Mouse (Mus musculus): ENCODE measurements around the gene Spata18. TPM values are rescaled to one million over a fixed set of nuclear protein-coding genes. Genes with fewer than 3 reads are reported as not detected.

Spata18 gene
- polyA plus RNA-seq, 1 experiment, result not detected

DNA sequence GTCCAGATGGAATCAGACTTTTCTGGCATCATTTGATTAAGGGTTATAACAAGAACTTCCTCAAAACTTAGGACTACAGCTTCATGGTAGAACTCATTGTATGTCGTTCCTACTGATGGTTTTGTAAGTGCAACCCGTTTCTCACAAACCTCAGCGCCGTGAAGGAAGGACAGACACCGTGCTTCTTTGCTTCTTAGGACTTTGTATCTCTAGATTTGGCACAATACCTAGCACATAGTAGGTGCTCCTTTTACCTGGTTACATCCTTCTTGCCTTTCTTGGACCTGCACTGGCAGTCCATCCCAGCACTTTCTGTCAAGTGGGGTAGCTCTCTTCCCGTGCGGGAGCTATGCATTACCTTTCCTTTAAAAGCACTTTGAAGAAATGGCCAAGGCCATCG, 53.6 kb downstream of the Spata18 start:
- Histone ChIP-seq H3K36me3 (ENCODE audit: control insufficient read depth, insufficient read depth) (no peaks in the 10 kb centered on the region), H3K4me3 (no peak overlapping the region), H3K27me3 (ENCODE audit: control insufficient read depth, insufficient read depth, insufficient read length) (no peaks in the 10 kb centered on the region), H3K4me2 (ENCODE audit: low read depth) (no peak overlapping the region), H3K79me2 (ENCODE audit: control insufficient read depth, insufficient read depth) (no peaks in the 10 kb centered on the region), H3ac (ENCODE audit: control insufficient read depth, insufficient read length) (no peak overlapping the region)
- no peak for TF ChIP-seq MYOD1 (IDR thresholded peaks at IDR 0.05; ENCODE audit: control insufficient read depth in 1 of 3, insufficient read length in 2 of 3, low read depth in 2 of 3)
- no peak for TF ChIP-seq POLR2A (IDR thresholded peaks at IDR 0.05; ENCODE audit: insufficient read length, low read depth)
- TF ChIP-seq POLR2AphosphoS2 (IDR thresholded peaks at IDR 0.05; ENCODE audit: insufficient read length, low read depth), result no peak
- TF ChIP-seq USF1 (IDR thresholded peaks at IDR 0.05; ENCODE audit: low read depth), result no peak
- no peak for TF ChIP-seq TCF12 (IDR thresholded peaks at IDR 0.05; ENCODE audit: insufficient read depth, poor library complexity, severe bottlenecking)

DNA sequence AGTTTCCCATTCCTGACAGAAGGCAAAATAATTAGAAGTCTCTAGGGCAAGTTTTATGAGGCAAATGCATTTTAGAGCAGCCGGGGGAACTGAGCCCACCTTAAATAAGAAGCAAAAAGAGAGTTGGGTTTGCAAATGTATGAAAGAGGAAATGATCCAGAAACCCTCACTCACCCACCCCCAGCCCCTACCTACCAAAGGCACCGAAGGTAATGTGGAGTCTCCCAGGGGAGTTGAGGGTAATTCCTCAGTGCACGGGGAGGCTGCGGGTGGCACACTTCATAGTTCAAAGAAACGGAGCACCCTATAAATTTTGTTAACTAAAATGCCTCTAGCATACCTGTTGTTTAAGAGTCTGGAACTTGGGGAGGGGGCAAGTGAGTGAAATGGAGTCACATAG, 54.1 kb downstream of the Spata18 start:
- Histone ChIP-seq H3ac (ENCODE audit: control insufficient read depth, insufficient read length) (no peak overlapping the region), H3K27me3 (ENCODE audit: control insufficient read depth, insufficient read depth, insufficient read length) (no peaks in the 10 kb centered on the region)
- TF ChIP-seq MAX (IDR thresholded peaks at IDR 0.05; ENCODE audit: low read depth) (no peak), MYOD1 (IDR thresholded peaks at IDR 0.05; ENCODE audit: control insufficient read depth in 1 of 3, insufficient read length in 2 of 3, low read depth in 2 of 3) (no peak), POLR2A (IDR thresholded peaks at IDR 0.05; ENCODE audit: insufficient read length, low read depth) (no peak), TCF12 (IDR thresholded peaks at IDR 0.05; ENCODE audit: insufficient read depth, poor library complexity, severe bottlenecking) (no peak), TCF3 (IDR thresholded peaks at IDR 0.05; ENCODE audit: insufficient read length, low read depth) (no peak), CEBPB (IDR thresholded peaks at IDR 0.05; ENCODE audit: insufficient read depth, poor library complexity, severe bottlenecking) (no peak), E2F4 (IDR thresholded peaks at IDR 0.05; ENCODE audit: insufficient read depth) (no peak), MYOG (IDR thresholded peaks at IDR 0.05; ENCODE audit: control insufficient read depth in 1 of 3, insufficient read depth in 1 of 3, insufficient read length in 2 of 3, low read depth in 2 of 3) (no peak), POLR2AphosphoS2 (IDR thresholded peaks at IDR 0.05; ENCODE audit: insufficient read length, low read depth) (no peak), SRF (IDR thresholded peaks at IDR 0.05; ENCODE audit: control insufficient read depth, insufficient read length, low read depth) (no peak), REST (IDR thresholded peaks at IDR 0.05; ENCODE audit: insufficient read depth, insufficient read length) (no peak), USF1 (IDR thresholded peaks at IDR 0.05; ENCODE audit: low read depth) (no peak)

DNA sequence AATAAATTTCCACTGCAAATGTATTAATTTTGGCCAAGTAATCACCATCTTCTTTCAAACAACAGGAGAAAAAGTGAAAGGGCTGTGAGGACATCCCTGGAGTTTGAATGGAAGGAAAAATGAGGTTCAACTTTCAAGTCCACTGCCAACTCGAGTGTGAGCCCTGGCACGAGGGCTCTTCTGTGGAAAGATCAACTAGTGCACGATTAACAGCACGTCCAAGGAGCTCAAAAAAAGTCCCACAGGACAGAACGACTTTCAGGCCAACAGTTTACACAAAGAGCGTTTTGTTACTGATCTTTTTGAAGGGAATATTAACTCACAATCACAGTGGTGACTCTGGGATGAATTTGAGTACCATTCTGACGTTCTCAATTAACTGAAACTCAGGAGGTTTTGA, 61.7 kb downstream of the Spata18 start:
- Histone ChIP-seq H3K4me3 (no peak overlapping the region), H3ac (ENCODE audit: control insufficient read depth, insufficient read length) (no peak overlapping the region), H3K79me2 (ENCODE audit: control insufficient read depth, insufficient read depth) (no peaks in the 10 kb centered on the region), H3K36me3 (ENCODE audit: control insufficient read depth, insufficient read depth) (no peaks in the 10 kb centered on the region), H3K27me3 (ENCODE audit: control insufficient read depth, insufficient read depth, insufficient read length) (no peaks in the 10 kb centered on the region), H3K4me2 (ENCODE audit: low read depth) (no peak overlapping the region)
- TF ChIP-seq USF1 (IDR thresholded peaks at IDR 0.05; ENCODE audit: low read depth) (no peak), MYOG (IDR thresholded peaks at IDR 0.05; ENCODE audit: control insufficient read depth in 1 of 3, insufficient read depth in 1 of 3, insufficient read length in 2 of 3, low read depth in 2 of 3) (no peak), CEBPB (IDR thresholded peaks at IDR 0.05; ENCODE audit: insufficient read depth, poor library complexity, severe bottlenecking) (no peak), MAX (IDR thresholded peaks at IDR 0.05; ENCODE audit: low read depth) (no peak), SRF (IDR thresholded peaks at IDR 0.05; ENCODE audit: control insufficient read depth, insufficient read length, low read depth) (no peak), POLR2AphosphoS2 (IDR thresholded peaks at IDR 0.05; ENCODE audit: insufficient read length, low read depth) (no peak), POLR2A (IDR thresholded peaks at IDR 0.05; ENCODE audit: insufficient read length, low read depth) (no peak), TCF3 (IDR thresholded peaks at IDR 0.05; ENCODE audit: insufficient read length, low read depth) (no peak), MYOD1 (IDR thresholded peaks at IDR 0.05; ENCODE audit: control insufficient read depth in 1 of 3, insufficient read length in 2 of 3, low read depth in 2 of 3) (no peak), REST (IDR thresholded peaks at IDR 0.05; ENCODE audit: insufficient read depth, insufficient read length) (no peak)

More for the DNA sequence above, 54.1 kb downstream of the Spata18 start:
- Histone ChIP-seq H3K36me3 (ENCODE audit: control insufficient read depth, insufficient read depth) (no peaks in the 10 kb centered on the region), H3K4me2 (ENCODE audit: low read depth) (no peak overlapping the region), H3K79me2 (ENCODE audit: control insufficient read depth, insufficient read depth) (no peaks in the 10 kb centered on the region), H3K4me3 (no peak overlapping the region)

DNA sequence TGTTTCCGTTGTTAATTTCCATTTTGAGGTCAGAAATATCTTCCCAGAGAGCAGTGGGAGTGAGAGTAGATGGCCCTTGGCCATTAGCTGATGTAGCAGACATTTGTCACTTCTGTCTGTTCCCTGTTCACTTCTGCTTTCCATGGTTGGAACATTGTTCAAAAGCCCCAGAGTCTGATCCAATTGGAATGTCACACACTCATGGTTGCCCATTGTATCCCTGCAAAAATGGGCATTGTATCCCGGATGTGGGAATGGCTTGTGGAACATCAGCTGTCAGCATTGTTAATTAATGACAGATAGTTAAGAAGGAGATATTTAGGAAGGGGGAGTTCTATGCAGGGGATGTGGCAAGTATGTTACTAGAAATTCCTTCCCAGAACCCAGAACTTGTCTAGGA, 65.8 kb downstream of the Spata18 start:
- H3K4me3 ChIP-seq, result no peak overlapping the region
- H3K27me3 ChIP-seq (ENCODE audit: control insufficient read depth, insufficient read depth, insufficient read length), result no peaks in the 10 kb centered on the region
- TF ChIP-seq CEBPB (IDR thresholded peaks at IDR 0.05; ENCODE audit: insufficient read depth, poor library complexity, severe bottlenecking) (no peak), USF1 (IDR thresholded peaks at IDR 0.05; ENCODE audit: low read depth) (no peak), MYOD1 (IDR thresholded peaks at IDR 0.05; ENCODE audit: control insufficient read depth in 1 of 3, insufficient read length in 2 of 3, low read depth in 2 of 3) (no peak), MYOG (IDR thresholded peaks at IDR 0.05; ENCODE audit: control insufficient read depth in 1 of 3, insufficient read depth in 1 of 3, insufficient read length in 2 of 3, low read depth in 2 of 3) (no peak), MAX (IDR thresholded peaks at IDR 0.05; ENCODE audit: low read depth) (no peak), SRF (IDR thresholded peaks at IDR 0.05; ENCODE audit: control insufficient read depth, insufficient read length, low read depth) (no peak), POLR2AphosphoS2 (IDR thresholded peaks at IDR 0.05; ENCODE audit: insufficient read length, low read depth) (no peak), REST (IDR thresholded peaks at IDR 0.05; ENCODE audit: insufficient read depth, insufficient read length) (no peak), TCF12 (IDR thresholded peaks at IDR 0.05; ENCODE audit: insufficient read depth, poor library complexity, severe bottlenecking) (no peak), POLR2A (IDR thresholded peaks at IDR 0.05; ENCODE audit: insufficient read length, low read depth) (no peak), TCF3 (IDR thresholded peaks at IDR 0.05; ENCODE audit: insufficient read length, low read depth) (no peak), E2F4 (IDR thresholded peaks at IDR 0.05; ENCODE audit: insufficient read depth) (no peak)
- no peak overlapping the region for H3ac ChIP-seq (ENCODE audit: control insufficient read depth, insufficient read length)
- H3K79me2 ChIP-seq (ENCODE audit: control insufficient read depth, insufficient read depth), result no peaks in the 10 kb centered on the region
- H3K4me2 ChIP-seq (ENCODE audit: low read depth), result no peak overlapping the region
- no peaks in the 10 kb centered on the region for H3K36me3 ChIP-seq (ENCODE audit: control insufficient read depth, insufficient read depth)

All from myocyte (in vitro differentiated cells).